ENCODE assay signal across 10 mouse cellular contexts in genomic region chr10:70152190-70152743, GRCm38 (mm10). TPM values are rescaled to one million over a fixed set of nuclear protein-coding genes. Genes with fewer than 3 reads are reported as not detected.
DNase-seq lines count a peak whose midpoint lies in the region; ATAC-seq and TF ChIP-seq lines count a peak whose summit lies in the region.
"Had no signal": no experiment of that assay in that cellular context is flagged by ENCODE, and none has a peak within 500 bp of the region (broad histone marks: within the 10 kb centered on the region; RNA-seq: fewer than 3 reads in every experiment).

No protein-coding gene starts in this region.

- WGBS in lung, embryonic 14.5 days: 39% methylated on average over 12 of the region's 12 CpGs
- 33% methylated on average over 12 of the region's 12 CpGs for WGBS in lung, adult 2 months
- WGBS in heart, embryonic 10.5 days: 58% methylated on average over 12 of the region's 12 CpGs
- 70% methylated on average over 12 of the region's 12 CpGs for WGBS in neural tube, embryonic 12.5 days
- 84% methylated on average over 12 of the region's 12 CpGs for WGBS in forebrain, postnatal 0 days

- no peak overlapping the region for H3K4me2 ChIP-seq in lung, embryonic 14.5 days
- 0 out of 2 replicates have a peak overlapping the region, but pooled peaks have one; percentile 14 for H3K4me2 ChIP-seq in neural tube, embryonic 12.5 days (replicated peaks)
- H3K4me2 ChIP-seq in forebrain, postnatal 0 days (ENCODE audit: low read depth): no peak overlapping the region

- no peak overlapping the region for H3K9ac ChIP-seq in lung, embryonic 14.5 days
- no peak overlapping the region for H3K9ac ChIP-seq in neural tube, embryonic 12.5 days
- no peak overlapping the region for H3K9ac ChIP-seq in forebrain, postnatal 0 days

- H3K9me3 ChIP-seq in lung, embryonic 14.5 days (ENCODE audit: low read depth, low read length): no peaks in the 10 kb centered on the region; the same call in 1 of the 2 replicates
- H3K9me3 ChIP-seq in heart, embryonic 10.5 days: no peaks in the 10 kb centered on the region
- H3K9me3 ChIP-seq in neural tube, embryonic 12.5 days: no peaks in the 10 kb centered on the region
- H3K9me3 ChIP-seq in forebrain, postnatal 0 days (ENCODE audit: low read length): no peaks in the 10 kb centered on the region

- H3K4me3 ChIP-seq in lung, embryonic 14.5 days (ENCODE audit: low read depth, low read length): no peak overlapping the region
- no peak overlapping the region for H3K4me3 ChIP-seq in lung, adult 2 months (replicated peaks; ENCODE audit: extremely low read depth, low read depth, low read length)
- H3K4me3 ChIP-seq in heart, embryonic 10.5 days: no peak overlapping the region
- H3K4me3 ChIP-seq in neural tube, embryonic 12.5 days: no peak overlapping the region
- H3K4me3 ChIP-seq in forebrain, postnatal 0 days (ENCODE audit: low read depth, low read length): no peak overlapping the region

- TF ChIP-seq POLR2A in lung, adult 2 months (IDR thresholded peaks at IDR 0.05; ENCODE audit: borderline replicate concordance, extremely low read depth, low read depth, low read length): no peak

- peaks cover 9% of the 10 kb centered on the region; the same call in 1 of the 2 replicates for H3K4me1 ChIP-seq in lung, embryonic 14.5 days (ENCODE audit: insufficient read depth)
- H3K4me1 ChIP-seq in lung, adult 2 months (ENCODE audit: control insufficient read depth, insufficient read depth, low read length): peaks cover 7% of the 10 kb centered on the region
- peaks cover 53% of the 10 kb centered on the region for H3K4me1 ChIP-seq in heart, embryonic 10.5 days
- peaks cover 14% of the 10 kb centered on the region for H3K4me1 ChIP-seq in neural tube, embryonic 12.5 days
- H3K4me1 ChIP-seq in forebrain, postnatal 0 days (ENCODE audit: insufficient read depth): no peaks in the 10 kb centered on the region

- H3K27me3 ChIP-seq in lung, embryonic 14.5 days (ENCODE audit: insufficient read depth, low read length): no peaks in the 10 kb centered on the region
- H3K27me3 ChIP-seq in heart, embryonic 10.5 days (ENCODE audit: insufficient read depth, poor library complexity, severe bottlenecking): no peaks in the 10 kb centered on the region
- no peaks in the 10 kb centered on the region for H3K27me3 ChIP-seq in neural tube, embryonic 12.5 days (replicated peaks)
- no peaks in the 10 kb centered on the region for H3K27me3 ChIP-seq in forebrain, postnatal 0 days (ENCODE audit: insufficient read depth, low read length)

- ATAC-seq in lung, embryonic 14.5 days (ENCODE audit: insufficient read depth): 0 out of 2 replicates have a peak, but pooled peaks have one; percentile 37
- ATAC-seq in neural tube, embryonic 12.5 days (ENCODE audit: low FRiP score, low read depth): no peak
- no peak for ATAC-seq in forebrain, postnatal 0 days

- H3K27ac ChIP-seq in lung, embryonic 14.5 days (ENCODE audit: low read depth): peak overlapping the region; percentile 34; the same call in 1 of the 2 replicates
- H3K27ac ChIP-seq in heart, embryonic 10.5 days: peak overlapping the region; percentile 65
- H3K27ac ChIP-seq in neural tube, embryonic 12.5 days: no peak overlapping the region
- H3K27ac ChIP-seq in forebrain, postnatal 0 days (ENCODE audit: low read depth, low read length): no peak overlapping the region

- TF ChIP-seq CTCF in lung, embryonic 14.5 days (IDR thresholded peaks at IDR 0.05; ENCODE audit: low read depth): no peak
- TF ChIP-seq CTCF in lung, adult 2 months (IDR thresholded peaks at IDR 0.05; ENCODE audit: insufficient read depth, low read length): no peak
- no peak for TF ChIP-seq CTCF in forebrain, postnatal 0 days (IDR thresholded peaks at IDR 0.05; ENCODE audit: low read depth)

- peaks cover 49% of the 10 kb centered on the region for H3K36me3 ChIP-seq in lung, embryonic 14.5 days (ENCODE audit: insufficient read depth)
- peaks cover 60% of the 10 kb centered on the region for H3K36me3 ChIP-seq in heart, embryonic 10.5 days
- peaks cover 52% of the 10 kb centered on the region for H3K36me3 ChIP-seq in neural tube, embryonic 12.5 days
- H3K36me3 ChIP-seq in forebrain, postnatal 0 days (ENCODE audit: insufficient read depth): peaks cover 42% of the 10 kb centered on the region

- peak; percentile 75 for DNase-seq in lung, embryonic 14.5 days
- DNase-seq in lung, adult 2 months: no peak
- peak; percentile 68 for DNase-seq in heart, embryonic 10.5 days (ENCODE audit: low spot score)
- peak; percentile 29 to 37 for DNase-seq in kidney, postnatal 36 days
- no peak for DNase-seq in layer of hippocampus, postnatal 25 days (ENCODE audit: extremely low spot score in 1 of 2, low spot score in 1 of 2)
- DNase-seq in forebrain, postnatal 0 days: no peak
- no peak for DNase-seq in frontal cortex, postnatal 25 days (ENCODE audit: low spot score in 2 of 2)
- DNase-seq: gastrocnemius, postnatal 14 days had no signal

RNA-seq across cellular contexts. Expression of gene Mrln, which starts 52.2 kb away (rescaled TPM):
- 0.50 TPM in 1 of 2 replicates, not detected in the other for polyA plus RNA-seq in lung, embryonic 14.5 days (2014; fragmentation: Nextera tagmentation; extraction: Ambion mirVana)
- 0.66 and 5.7 TPM in 2 replicates for polyA plus RNA-seq in lung, adult 2 months (2012; rRNA removed)
- polyA plus RNA-seq in heart, embryonic 10.5 days (2016; fragmentation: Nextera tagmentation; extraction: Ambion mirVana): 0.63 and 1.2 TPM in 2 replicates
- polyA plus RNA-seq in neural tube, embryonic 12.5 days (2016; fragmentation: Nextera tagmentation; extraction: Ambion mirVana): 4.3 and 5.9 TPM in 2 replicates
- total RNA-seq in layer of hippocampus, postnatal 25 days (2021): not detected
- 1.00 and 5.1 TPM in 2 replicates for total RNA-seq in forebrain, postnatal 0 days (2014; rRNA removed)
- polyA plus RNA-seq in forebrain, postnatal 0 days (2015; fragmentation: Nextera tagmentation; extraction: Ambion mirVana): 1.1 and 2.7 TPM in 2 replicates
- total RNA-seq: megakaryocyte progenitor cell, adult 5-6 weeks had no signal

RNA-seq across cellular contexts. Expression of gene Ccdc6, which starts 55.3 kb away (rescaled TPM):
- 21.9 TPM in 2 replicates for polyA plus RNA-seq in lung, embryonic 14.5 days (2014; fragmentation: Nextera tagmentation; extraction: Ambion mirVana)
- 19.1 and 22.2 TPM in 2 replicates for polyA plus RNA-seq in lung, adult 2 months (2012; rRNA removed)
- 14.6 and 16.0 TPM in 2 replicates for polyA plus RNA-seq in heart, embryonic 10.5 days (2016; fragmentation: Nextera tagmentation; extraction: Ambion mirVana)
- polyA plus RNA-seq in neural tube, embryonic 12.5 days (2016; fragmentation: Nextera tagmentation; extraction: Ambion mirVana): 16.2 and 16.8 TPM in 2 replicates
- total RNA-seq in layer of hippocampus, postnatal 25 days (2021): 10 to 100 TPM; 56.9 to 62.9 TPM
- total RNA-seq in forebrain, postnatal 0 days (2014; rRNA removed): 24.4 and 34.2 TPM in 2 replicates
- polyA plus RNA-seq in forebrain, postnatal 0 days (2015; fragmentation: Nextera tagmentation; extraction: Ambion mirVana): 16.1 and 20.8 TPM in 2 replicates

Comparison
In these comparisons a context has a peak if more than half of its experiments do, and no peak if none do; other contexts are left out.
1. DNase-seq: peak in lung, embryonic 14.5 days (single experiment), heart, embryonic 10.5 days (single experiment) and kidney, postnatal 36 days (2 of 2); none in lung, adult 2 months (single experiment), layer of hippocampus, postnatal 25 days (0 of 2), forebrain, postnatal 0 days (single experiment) and frontal cortex, postnatal 25 days (0 of 2).
2. H3K27ac ChIP-seq: peak in lung, embryonic 14.5 days (single experiment) and heart, embryonic 10.5 days (single experiment); none in neural tube, embryonic 12.5 days (single experiment) and forebrain, postnatal 0 days (single experiment).